Mouse (Mus musculus) gastrocnemius, postnatal 4 days (tissue): ENCODE results near the gene Akap13. TPM values are rescaled to one million over a fixed set of nuclear protein-coding genes. Genes with fewer than 3 reads are reported as not detected.
"Not testable (repeated sequence)": the region's sequence is repeated elsewhere in the genome, so short reads cannot be mapped to it uniquely, and the experiment has no call there.

Source experiments
- DNase-seq, 2 experiments: peaks; one replicate each; pipeline ENCODE4 v3.0.0; 2021 to 2022; ENCODE audit warnings: low spot score in 2 of 2, mixed read lengths in 2 of 2
- total RNA-seq, 2 experiments: library from RNA; stranded (reverse); gene quantifications; 2 replicates each; pipeline ENCODE4 v1.2.3; 2021

Akap13 gene
- total RNA-seq, 2 experiments from 2014 or later, result 88.7 to 102 TPM

GRCm38 (mm10) chr7:75754587-75755499 is 299.5 kb downstream of the Akap13 start:
- DNase-seq, result no peak

- DNase-seq, result no peak
These were observed 300.6 kb downstream of the Akap13 start for GRCm38 (mm10) chr7:75755861-75756449.

GRCm38 (mm10) chr7:75759992-75760514 is 304.7 kb downstream of the Akap13 start:
- no peak for DNase-seq

GRCm38 (mm10) chr7:75760661-75761319 is 305.5 kb downstream of the Akap13 start:
- not testable (repeated sequence) for DNase-seq

GRCm38 (mm10) chr7:75762225-75762624 is 306.9 kb downstream of the Akap13 start:
- DNase-seq, result not testable (repeated sequence)

- not testable (repeated sequence) for DNase-seq
These were observed 311.9 kb downstream of the Akap13 start for GRCm38 (mm10) chr7:75767080-75767769.

- DNase-seq, result no peak
These were observed 312.8 kb downstream of the Akap13 start for GRCm38 (mm10) chr7:75768169-75768568.

GRCm38 (mm10) chr7:75769909-75770308 is 314.6 kb downstream of the Akap13 start:
- DNase-seq, result no peak

GRCm38 (mm10) chr7:75774095-75775078 is 319.1 kb downstream of the Akap13 start:
- DNase-seq, result not testable (repeated sequence)

- no peak for DNase-seq
These were observed 322.7 kb downstream of the Akap13 start for GRCm38 (mm10) chr7:75778053-75778452.

GRCm38 (mm10) chr7:75780812-75781211 is 325.5 kb downstream of the Akap13 start:
- no peak for DNase-seq

- DNase-seq, result no peak
These were observed 326.1 kb downstream of the Akap13 start for GRCm38 (mm10) chr7:75781298-75781947.

GRCm38 (mm10) chr7:75781948-75782722 is 326.8 kb downstream of the Akap13 start:
- DNase-seq, result peak; percentile 65 to 84

- no peak for DNase-seq
These were observed 327.3 kb downstream of the Akap13 start for GRCm38 (mm10) chr7:75782723-75783011.

GRCm38 (mm10) chr7:75785388-75786328 is 330.3 kb downstream of the Akap13 start:
- no peak for DNase-seq

- DNase-seq, result no peak
These were observed 331.5 kb downstream of the Akap13 start for GRCm38 (mm10) chr7:75786812-75787211.

GRCm38 (mm10) chr7:75787371-75787770 is 332.0 kb downstream of the Akap13 start:
- no peak for DNase-seq
